Mouse (Mus musculus): ENCODE results near the gene Gm9789.
"Not testable (repeated sequence)": the region's sequence is repeated elsewhere in the genome, so short reads cannot be mapped to it uniquely, and the experiment has no call there.

Gm9789 gene

GRCm38 (mm10) chr16:89157652-89158051 lies at the start of gene Gm9789:
TSS of gene Gm9789 (plus strand) at chr16:89157952.
- DNase-seq = no peak

DNA sequence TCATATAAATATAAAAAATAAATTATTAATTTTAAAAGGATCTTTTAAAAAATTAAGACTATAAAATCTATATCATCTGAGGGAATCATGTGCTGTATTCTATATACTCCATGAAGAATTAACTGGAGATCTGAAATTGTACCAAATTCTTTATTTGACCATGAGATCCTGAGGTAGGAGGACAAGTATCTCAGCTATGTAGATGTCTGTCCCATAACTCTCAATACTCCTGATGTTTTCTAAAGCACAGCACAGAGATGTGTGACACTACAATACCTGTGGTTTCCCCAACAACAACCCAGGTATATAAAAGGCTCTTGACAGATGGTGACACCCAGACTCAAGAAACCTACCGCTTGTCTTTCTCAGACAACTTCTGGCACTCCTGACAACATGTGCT lies 17.2 kb upstream of the Gm9789 start, which contains the start of gene Gm6358:
Gene Gm6358 (plus strand): TSS at position 301 of the 400 bp plus-strand sequence.
- DNase-seq = no peak

GRCm38 (mm10) chr16:89150786-89151185 lies 7.0 kb upstream of the Gm9789 start, which contains the start of gene Gm10061:
TSS of gene Gm10061 (plus strand) at chr16:89151086.
- DNase-seq = no peak

- not testable (repeated sequence) for DNase-seq
Observed at GRCm38 (mm10) chr16:89169190-89169589, 11.4 kb downstream of the Gm9789 start, which contains the start of gene Gm7735. TSS of gene Gm7735 (plus strand) at chr16:89169490.

DNA sequence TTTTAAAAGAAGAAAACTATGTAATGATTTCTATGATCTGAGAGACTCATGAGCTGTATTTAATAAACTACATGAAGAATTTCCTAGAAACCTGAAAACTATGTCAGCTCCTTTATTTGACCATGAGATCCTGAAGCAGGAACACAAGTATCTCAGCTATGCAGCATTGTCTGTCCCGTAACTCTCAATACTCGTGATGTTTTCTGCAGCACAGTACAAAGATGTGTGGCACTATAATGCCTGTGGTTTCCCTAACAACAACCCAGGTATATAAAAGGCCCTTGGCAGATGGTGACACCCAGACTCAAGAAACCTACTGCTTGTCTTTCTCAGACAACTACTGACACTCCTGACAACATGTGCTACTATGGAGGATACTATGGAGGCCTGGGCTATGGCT lies 16.7 kb downstream of the Gm9789 start, which contains the start of gene 1110057P08Rik:
Gene 1110057P08Rik (plus strand): TSS at position 301 of the 400 bp plus-strand sequence.
- DNase-seq = no peak

GRCm38 (mm10) chr16:89188621-89189020 lies 30.9 kb downstream of the Gm9789 start:
- DNase-seq = no peak

GRCm38 (mm10) chr16:89205561-89205960 lies 47.8 kb downstream of the Gm9789 start, which contains the start of gene Krtap20-2:
TSS of gene Krtap20-2 (plus strand) at chr16:89205861.
- no peak for DNase-seq
